Mouse (Mus musculus) gastrocnemius, adult 2 months (tissue): Measurements from ENCODE around the gene Syt14. TPM values are rescaled to one million over a fixed set of nuclear protein-coding genes. Genes with fewer than 3 reads are reported as not detected.

Experiments used
- DNase-seq: peaks from one replicate; pipeline ENCODE4 v3.0.0; 2022
- H3K27ac ChIP-seq: fragments of 200-600 bp; 2 replicates; pipeline ENCODE4 v1.8.1; 2022; ENCODE audit warnings: mild to moderate bottlenecking
- H3K4me3 ChIP-seq: fragments of 200-600 bp; 2 replicates; pipeline ENCODE4 v1.8.1; 2022; ENCODE audit warnings: mild to moderate bottlenecking, moderate library complexity
- CTCF ChIP-seq: fragments of 200-600 bp; IDR thresholded peaks from 2 replicates; pipeline ENCODE4 v1.8.1; 2022; ENCODE audit warnings: antibody characterized with exemption, mild to moderate bottlenecking, moderate library complexity
- intact Hi-C: fragments of 180-260 bp; cut with DNase I; formaldehyde crosslinking; loops from one replicate; pipeline ENCODE4 v1.15.1; 2025
- total RNA-seq, 2 experiments: library from RNA; stranded (reverse); gene quantifications; 2 replicates each; pipeline ENCODE4 v1.2.3; 2021

Syt14 gene
- total RNA-seq, 2 experiments from 2014 or later, result 0.05 to 0.20 TPM

DNA sequence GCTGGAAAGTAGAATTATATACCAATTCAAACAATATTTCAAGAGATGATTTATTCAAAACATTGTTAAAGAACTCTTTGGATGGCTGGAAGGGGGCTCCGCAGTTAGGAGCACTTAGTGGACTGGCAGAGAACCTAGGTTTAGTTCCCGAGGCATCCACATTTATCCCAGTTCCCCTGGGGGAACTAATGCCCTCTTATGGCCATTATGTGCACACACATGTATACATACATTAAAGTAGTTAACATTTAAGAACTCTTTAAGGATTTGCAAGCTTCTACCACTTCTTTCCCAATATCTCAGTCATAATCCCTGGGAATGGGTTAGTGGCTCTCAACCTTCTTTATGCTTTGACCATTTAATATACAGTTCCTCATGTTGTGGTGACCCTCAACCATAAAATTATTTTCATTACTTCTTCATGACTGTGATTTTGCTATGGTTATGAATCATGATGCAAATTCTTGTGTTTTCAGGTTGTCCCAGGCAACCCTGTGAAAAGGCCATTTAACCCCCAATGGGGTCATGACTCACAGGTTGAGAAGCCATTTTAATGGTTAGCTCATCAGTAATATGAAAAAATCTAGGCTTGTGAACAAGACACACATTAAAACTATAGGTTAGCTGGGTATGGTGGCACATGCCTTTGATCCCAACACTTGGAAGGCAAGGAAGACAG, 152.8 kb downstream of the Syt14 start:
- intact Hi-C loops, result loop anchor here (10.0 kb wide), 1 partner anchor 98 kb away; no protein-coding TSS in a partner anchor
- no peak overlapping the region for H3K4me3 ChIP-seq
- no peak for DNase-seq
- H3K27ac ChIP-seq, result no peak overlapping the region
- peak; percentile 48 for TF ChIP-seq CTCF

- peak; percentile 20; the same call in 1 of the 2 replicates for TF ChIP-seq CTCF
- DNase-seq, result no peak
- intact Hi-C loops, result loop anchor here (10.0 kb wide), 1 partner anchor 95 kb away; no protein-coding TSS in a partner anchor
- Histone ChIP-seq H3K4me3 (no peak overlapping the region), H3K27ac (no peak overlapping the region)
Measured at GRCm38 (mm10) chr1:192880130-192880529, 155.4 kb downstream of the Syt14 start.

DNA sequence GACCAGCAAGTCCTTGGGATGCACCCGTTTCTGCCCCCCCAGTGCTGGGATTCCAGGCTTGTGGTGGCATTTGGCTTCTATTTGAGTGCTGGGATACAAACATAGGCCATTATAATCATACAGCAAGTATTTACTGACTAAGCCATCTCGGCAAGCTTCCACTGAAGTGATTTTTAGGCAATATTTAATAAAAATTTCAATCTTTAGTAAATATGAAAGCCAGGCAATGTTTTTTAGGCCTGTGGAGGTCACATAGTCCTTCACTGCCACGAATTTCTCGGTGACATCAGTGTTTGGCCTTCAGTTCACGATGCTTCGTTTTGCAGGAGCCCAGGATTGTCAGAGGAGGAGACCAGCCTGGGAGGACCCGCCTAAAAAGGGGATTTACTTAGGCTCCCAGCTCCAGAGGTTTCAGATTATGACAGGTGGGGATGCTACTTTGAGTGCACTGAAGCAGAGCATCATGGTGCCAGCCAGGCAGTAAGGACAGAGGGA, 156.4 kb downstream of the Syt14 start:
- intact Hi-C loops, result no loop called here
- TF ChIP-seq CTCF, result no peak
- DNase-seq, result no peak
- Histone ChIP-seq H3K27ac (no peak overlapping the region), H3K4me3 (no peak overlapping the region)

DNA sequence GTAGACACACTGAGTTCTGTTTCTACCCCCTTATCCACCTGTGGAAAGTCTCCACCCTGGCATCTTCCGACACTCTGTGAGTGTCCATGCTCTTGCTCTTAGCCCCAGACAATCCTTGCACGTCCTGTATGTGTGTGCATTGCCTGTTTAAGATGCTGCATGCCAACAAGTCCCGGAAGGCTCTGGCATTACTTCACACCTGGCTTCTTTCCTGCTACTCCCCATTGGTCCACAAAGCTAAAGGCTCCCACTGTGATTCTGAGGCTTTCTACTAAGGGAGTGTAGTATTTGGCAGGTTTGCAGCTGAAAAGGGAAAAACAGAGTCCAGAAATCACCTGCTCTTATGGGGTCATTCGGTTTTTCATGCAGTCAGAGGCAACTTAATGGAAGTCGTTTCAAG, 162.7 kb downstream of the Syt14 start:
- DNase-seq, result no peak
- intact Hi-C loops, result no loop called here
- H3K27ac ChIP-seq, result no peak overlapping the region
- no peak overlapping the region for H3K4me3 ChIP-seq
- no peak for TF ChIP-seq CTCF

DNA sequence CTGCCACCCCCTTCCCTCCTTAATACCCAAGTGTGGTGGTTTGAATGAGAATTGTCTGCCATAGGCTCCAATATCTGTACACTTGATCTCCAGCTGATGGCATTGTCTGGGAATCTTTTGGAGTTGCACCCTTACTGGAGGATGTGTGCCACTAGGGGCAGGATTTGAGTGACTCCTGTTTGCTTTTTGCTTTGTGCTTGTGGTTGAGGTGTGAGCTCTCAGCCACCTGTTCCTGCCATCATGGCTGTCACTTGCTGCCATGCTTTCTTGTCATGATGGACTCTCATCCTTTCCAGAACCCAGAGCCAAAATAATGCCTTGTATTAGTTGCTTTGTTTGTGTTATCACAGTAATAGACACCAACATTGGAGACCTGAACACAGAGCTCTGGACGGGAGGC, 165.8 kb downstream of the Syt14 start:
- intact Hi-C loops, result no loop called here
- no peak for DNase-seq
- Histone ChIP-seq H3K4me3 (no peak overlapping the region), H3K27ac (no peak overlapping the region)
- TF ChIP-seq CTCF, result no peak

DNA sequence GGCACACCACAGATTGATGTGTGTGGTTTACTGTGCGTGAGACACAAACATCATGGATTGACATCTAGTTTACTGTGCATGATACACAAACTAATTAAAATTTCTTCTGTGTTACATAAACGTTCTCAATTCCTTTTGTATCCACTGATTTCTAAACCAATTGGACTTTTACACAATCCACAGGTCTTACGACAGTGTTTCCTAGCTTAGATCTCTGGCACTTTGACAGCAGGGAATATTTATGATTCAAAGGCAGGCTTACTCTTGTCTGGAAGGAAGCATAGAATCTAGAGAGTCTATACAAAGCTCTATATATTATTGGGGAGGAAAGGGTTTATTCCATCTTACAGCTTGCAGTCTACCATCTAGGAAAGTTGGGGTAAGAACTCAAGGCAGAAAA, 171.1 kb downstream of the Syt14 start:
- no peak overlapping the region for H3K4me3 ChIP-seq
- intact Hi-C loops, result no loop called here
- DNase-seq, result no peak
- TF ChIP-seq CTCF, result no peak
- no peak overlapping the region for H3K27ac ChIP-seq

GRCm38 (mm10) chr1:192861305-192861960, 174.1 kb downstream of the Syt14 start:
- H3K27ac ChIP-seq, result no peak overlapping the region
- no peak for TF ChIP-seq CTCF
- intact Hi-C loops, result no loop called here

DNA sequence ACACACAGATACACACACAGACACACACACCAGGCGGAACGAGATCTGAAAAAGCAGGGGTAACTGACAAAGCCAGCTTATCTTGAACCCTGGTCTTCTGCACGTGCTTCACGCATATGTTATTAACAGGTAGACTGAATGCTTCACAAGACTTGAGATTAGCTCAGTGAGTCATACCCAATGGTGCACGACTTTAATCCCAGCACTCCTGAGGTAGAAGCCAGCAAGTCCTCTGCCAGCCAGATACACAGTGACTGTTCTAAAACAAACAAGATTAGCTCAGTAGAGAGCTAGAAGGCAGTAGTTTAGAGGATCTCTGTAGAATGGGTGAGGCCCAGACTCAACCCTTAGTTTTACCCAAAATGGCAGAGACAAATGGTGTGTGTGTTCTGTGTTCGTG, 175.3 kb downstream of the Syt14 start:
- intact Hi-C loops, result no loop called here
- TF ChIP-seq CTCF, result no peak
- DNase-seq, result no peak
- Histone ChIP-seq H3K27ac (no peak overlapping the region), H3K4me3 (no peak overlapping the region)

More at GRCm38 (mm10) chr1:192861305-192861960, 174.1 kb downstream of the Syt14 start:
- H3K4me3 ChIP-seq, result no peak overlapping the region
- DNase-seq, result no peak

GRCm38 (mm10) chr1:192857582-192857981, 178.0 kb downstream of the Syt14 start:
- intact Hi-C loops, result loop anchor here (5.0 kb wide), 1 partner anchor 70 kb away; no protein-coding TSS in a partner anchor
- no peak overlapping the region for H3K27ac ChIP-seq
- no peak overlapping the region for H3K4me3 ChIP-seq
- TF ChIP-seq CTCF, result no peak
- DNase-seq, result no peak

- no peak overlapping the region for H3K27ac ChIP-seq
- H3K4me3 ChIP-seq, result no peak overlapping the region
- no peak for TF ChIP-seq CTCF
- intact Hi-C loops, result loop anchor here (5.0 kb wide), 1 partner anchor 70 kb away; no protein-coding TSS in a partner anchor
- no peak for DNase-seq
Measured at GRCm38 (mm10) chr1:192856931-192857330, 178.6 kb downstream of the Syt14 start.

DNA sequence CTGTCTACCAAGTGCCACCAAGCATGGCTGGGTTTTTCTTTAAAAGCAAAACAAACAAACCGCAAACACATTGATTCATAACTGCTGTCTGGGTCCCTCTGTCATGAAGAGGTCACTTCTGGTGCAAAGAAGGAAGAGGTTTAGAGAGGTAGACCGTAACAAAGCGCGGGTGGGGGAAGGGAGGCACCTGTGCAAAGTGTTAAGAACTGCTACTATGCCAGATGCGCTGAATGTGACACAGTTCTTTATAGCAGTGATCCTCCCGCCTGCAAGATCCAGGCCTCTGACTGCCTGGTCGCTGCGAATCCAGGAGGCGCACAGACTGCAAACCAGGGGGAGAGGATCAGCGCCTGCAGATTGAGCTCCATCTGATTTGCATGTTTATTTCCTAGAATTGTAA, 179.2 kb downstream of the Syt14 start:
- TF ChIP-seq CTCF, result no peak
- DNase-seq, result peak; percentile 24
- Histone ChIP-seq H3K27ac (no peak overlapping the region; the same call in 1 of the 2 replicates), H3K4me3 (peak overlapping the region; percentile 89; the same call in 1 of the 2 replicates)
- intact Hi-C loops, result loop anchor here (5.0 kb wide), 1 partner anchor 69 kb away; no protein-coding TSS in a partner anchor

GRCm38 (mm10) chr1:192855474-192856230, 179.9 kb downstream of the Syt14 start, which contains the start of gene Sertad4:
Gene Sertad4, minus strand, starts transcription at chr1:192855756.
- peak within 1 kb of the TSS; percentile 89 for H3K4me3 ChIP-seq
- peak within 1 kb of the TSS; percentile 86 for H3K27ac ChIP-seq
- DNase-seq, result peak; percentile 81
- no peak for TF ChIP-seq CTCF
- intact Hi-C loops, result loop anchor here (5.0 kb wide), 1 partner anchor 68 kb away; no protein-coding TSS in a partner anchor
